Mouse (Mus musculus) intestine, embryonic 15.5 days (tissue): ENCODE data around the gene Fpr-rs7. TPM values are rescaled to one million over a fixed set of nuclear protein-coding genes. Genes with fewer than 3 reads are reported as not detected.

Experiments used
- ATAC-seq: fragments of 200-750 bp; cut with Nextera tagmentation; 2 replicates; pipeline ENCODE4 v1.8.0; 2017; ENCODE audit warnings: moderate TSS enrichment, moderate library complexity
- H3K27ac ChIP-seq: fragments of 300-500 bp; sonication (generic); 2 replicates; pipeline ENCODE4 v1.5.1; 2015; ENCODE audit warnings: mild to moderate bottlenecking, inconsistent platforms
- H3K27me3 ChIP-seq: fragments of 300-500 bp; sonication (generic); replicated peaks from 2 replicates; pipeline ENCODE4 v1.6.1; 2015; ENCODE audit warnings: inconsistent platforms
- H3K36me3 ChIP-seq: fragments of 300-500 bp; sonication (generic); 2 replicates; pipeline ENCODE4 v1.6.1; 2015; ENCODE audit warnings: inconsistent platforms
- H3K4me1 ChIP-seq: fragments of 300-500 bp; sonication (generic); replicated peaks from 2 replicates; pipeline ENCODE4 v1.6.1; 2015; ENCODE audit warnings: inconsistent platforms
- H3K4me2 ChIP-seq: fragments of 300-500 bp; sonication (generic); replicated peaks from 2 replicates; pipeline ENCODE4 v1.6.1; 2015; ENCODE audit warnings: mild to moderate bottlenecking, inconsistent platforms
- H3K4me3 ChIP-seq: fragments of 300-500 bp; sonication (generic); replicated peaks from 2 replicates; pipeline ENCODE4 v1.5.1; 2015; ENCODE audit warnings: inconsistent platforms
- H3K9ac ChIP-seq: fragments of 300-500 bp; sonication (generic); 2 replicates; pipeline ENCODE4 v1.6.1; 2015; ENCODE audit warnings: inconsistent platforms
- H3K9me3 ChIP-seq: fragments of 300-500 bp; sonication (generic); 2 replicates; pipeline ENCODE4 v1.6.1; 2016; ENCODE audit warnings: inconsistent platforms
- WGBS: fragments of 180-500 bp; shearing (Covaris S2); methylation state at CpG from one replicate; pipeline ENCODE4 v1.1.7; 2015; 5-methylcytosine and 5-hydroxymethylcytosine counted together
- polyA plus RNA-seq: library from polyadenylated mRNA; unstranded; fragments of >200 nt; fragmentation: Nextera tagmentation; extraction: Ambion mirVana; gene quantifications from 2 replicates; pipeline ENCODE4 v1.2.1, GENCODE M21; 2015

Fpr-rs7 gene
- polyA plus RNA-seq, result not detected in 2 replicates

GRCm38 (mm10) chr17:20114126-20114525, at the start of gene Fpr-rs7:
TSS of gene Fpr-rs7 (minus strand) at chr17:20114226.
- Histone ChIP-seq H3K27ac (no peak within 1 kb of the TSS), H3K9ac (no peak within 1 kb of the TSS), H3K27me3 (no peaks in the 10 kb centered on the region), H3K4me3 (no peak within 1 kb of the TSS), H3K9me3 (no peaks in the 10 kb centered on the region), H3K4me2 (no peak within 1 kb of the TSS), H3K4me1 (no peaks in the 10 kb centered on the region), H3K36me3 (no peaks in the 10 kb centered on the region)
- ATAC-seq, result no peak

DNA sequence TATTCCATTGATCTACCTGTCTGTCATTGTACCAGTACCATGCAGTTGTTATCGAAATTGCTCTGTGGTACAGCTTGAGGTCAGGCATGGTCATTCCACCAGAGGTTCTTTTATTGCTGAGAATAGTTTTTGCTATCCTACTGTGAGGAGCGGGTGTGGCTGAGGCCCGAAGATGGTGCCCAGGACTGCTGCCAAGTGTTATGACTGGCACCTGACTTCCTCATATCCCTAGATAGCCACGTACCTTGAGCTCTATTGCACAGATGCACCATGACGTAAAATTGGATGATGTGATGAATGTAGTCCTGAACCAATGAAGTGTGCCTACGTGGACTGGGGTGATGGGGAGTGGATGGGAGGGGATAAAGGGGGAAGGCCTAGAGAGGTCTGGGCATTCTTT, 39.9 kb downstream of the Fpr-rs7 start:
- no peak for ATAC-seq
- H3K4me1 ChIP-seq, result no peaks in the 10 kb centered on the region
- no peak overlapping the region for H3K27ac ChIP-seq
- H3K9ac ChIP-seq, result no peak overlapping the region
- no peak overlapping the region for H3K4me2 ChIP-seq
- WGBS, result 79% methylated on average over 6 of the region's 6 CpGs
- H3K27me3 ChIP-seq, result no peaks in the 10 kb centered on the region
- no peak overlapping the region for H3K4me3 ChIP-seq
- H3K36me3 ChIP-seq, result no peaks in the 10 kb centered on the region
- H3K9me3 ChIP-seq, result no peaks in the 10 kb centered on the region

GRCm38 (mm10) chr17:20071656-20072396, 42.2 kb downstream of the Fpr-rs7 start:
- Histone ChIP-seq H3K36me3 (no peaks in the 10 kb centered on the region), H3K4me1 (no peaks in the 10 kb centered on the region)
- ATAC-seq, result peak; percentile 98

More at GRCm38 (mm10) chr17:20071656-20072396, 42.2 kb downstream of the Fpr-rs7 start:
- Histone ChIP-seq H3K27me3 (no peaks in the 10 kb centered on the region), H3K9me3 (no peaks in the 10 kb centered on the region), H3K9ac (no peak overlapping the region), H3K4me3 (no peak overlapping the region), H3K27ac (no peak overlapping the region), H3K4me2 (no peak overlapping the region)
- WGBS, result 83% methylated on average over 4 of the region's 4 CpGs

Other genes with a start within 250 kb of the Fpr-rs7 start
- gene Vmn2r104, start 65.9 kb downstream of the Fpr-rs7 start, polyA plus RNA-seq, result not detected in 2 replicates
- not detected in 2 replicates for gene Fpr-rs6, start 68.9 kb upstream of the Fpr-rs7 start, polyA plus RNA-seq
- not detected in 2 replicates for gene Vmn2r105, start 120.8 kb upstream of the Fpr-rs7 start, polyA plus RNA-seq
- gene Vmn2r106, start 171.3 kb upstream of the Fpr-rs7 start, polyA plus RNA-seq, result not detected in 2 replicates
- gene Vmn2r107, start 231.0 kb upstream of the Fpr-rs7 start, polyA plus RNA-seq, result not detected in 2 replicates